1 mouse cellular context compared by ENCODE assay signal in the genomic region with DNA sequence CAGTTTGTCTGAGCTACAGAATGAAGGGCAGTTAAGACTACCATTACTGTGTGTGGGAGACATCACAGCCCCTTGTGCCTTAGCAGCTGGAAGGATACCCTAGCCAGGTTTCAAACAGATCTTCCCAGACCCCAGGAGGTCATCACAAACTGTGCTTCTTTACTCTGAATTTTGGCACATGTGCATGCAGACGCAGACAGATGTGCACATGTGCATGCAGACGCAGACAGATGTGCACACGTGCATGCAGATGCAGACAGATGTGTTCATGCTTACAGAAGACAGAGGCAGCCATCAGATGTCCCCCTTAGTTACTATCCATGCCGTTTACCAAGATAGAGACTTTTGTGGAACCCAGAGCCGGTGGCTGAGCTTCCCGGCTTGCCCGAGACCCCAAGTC.
TF ChIP-seq lines count a peak whose summit lies in the region.

No protein-coding gene starts in this region.

TF ChIP-seq in MEL, 35 proteins besides CTCF, POLR2A, EP300 and RAD21 (continued from another document):
- no peak for TF ChIP-seq MAFK (IDR thresholded peaks at IDR 0.05; ENCODE audit: borderline replicate concordance, low read depth, low read length)
- no peak for TF ChIP-seq HCFC1 (IDR thresholded peaks at IDR 0.05; ENCODE audit: low read depth, low read length)
- TF ChIP-seq KAT2A (conservative IDR thresholded peaks at IDR 0.05; ENCODE audit: low read depth, low read length): no peak
- TF ChIP-seq GABPA (IDR thresholded peaks at IDR 0.05; ENCODE audit: low read depth, low read length): no peak
TF ChIP-seq in MEL: peak in this region for 0.
